Mouse (Mus musculus) CD4-positive, CD25-positive, alpha-beta regulatory T cell (primary cell): Measurements from ENCODE around the gene Cap1. TPM values are rescaled to one million over a fixed set of nuclear protein-coding genes. Genes with fewer than 3 reads are reported as not detected.

ENCODE experiments used
- polyA plus RNA-seq: library from polyadenylated mRNA; unstranded; fragments of 100-300 nt; shearing (Covaris generic); gene quantifications from one replicate; pipeline ENCODE4 v1.2.1, GENCODE M21; 2017

Gene Cap1
- 132 TPM for polyA plus RNA-seq

DNA sequence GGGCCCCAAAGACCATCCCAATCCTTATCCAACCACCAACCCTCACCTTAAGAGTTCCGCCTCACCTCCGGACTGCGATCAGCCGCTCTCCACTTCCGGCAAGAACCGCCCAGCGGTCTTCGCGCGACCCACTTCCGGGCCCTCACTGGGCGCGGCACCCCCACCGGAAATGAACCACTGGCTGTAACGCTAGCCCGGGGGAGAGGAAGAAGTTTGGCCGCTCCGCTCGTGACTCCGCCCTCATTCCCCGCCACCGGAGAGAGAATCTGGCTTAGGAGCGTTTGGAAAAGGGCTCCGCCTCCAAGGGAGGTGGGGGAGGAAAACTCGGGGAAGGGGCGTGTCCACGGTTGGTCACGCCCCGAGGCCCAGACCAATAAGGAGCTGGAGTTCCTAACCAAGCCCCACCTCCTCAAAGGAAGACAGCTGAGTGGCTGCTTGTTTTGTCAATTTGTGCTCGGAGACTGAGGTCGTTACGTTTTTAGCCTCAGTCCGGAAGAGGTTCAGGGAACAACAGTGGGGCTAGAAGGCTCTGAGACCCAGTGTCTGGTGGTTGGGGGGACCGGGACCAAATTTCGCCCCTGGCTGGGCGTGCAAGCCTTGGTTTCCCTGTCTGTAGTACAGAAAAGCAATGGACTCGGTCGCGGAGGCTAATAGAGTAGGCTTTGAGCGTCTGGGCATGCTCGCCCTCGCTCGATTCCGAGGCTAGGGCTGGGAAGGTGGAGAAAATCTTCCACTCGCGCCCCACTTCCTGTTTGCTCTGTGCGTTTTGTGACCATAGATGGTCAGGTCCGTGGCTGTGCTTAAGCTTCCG is at the start of gene Cap1:
Gene Cap1, minus strand, starts transcription at position 289 of the 811 bp plus-strand sequence.

DNA sequence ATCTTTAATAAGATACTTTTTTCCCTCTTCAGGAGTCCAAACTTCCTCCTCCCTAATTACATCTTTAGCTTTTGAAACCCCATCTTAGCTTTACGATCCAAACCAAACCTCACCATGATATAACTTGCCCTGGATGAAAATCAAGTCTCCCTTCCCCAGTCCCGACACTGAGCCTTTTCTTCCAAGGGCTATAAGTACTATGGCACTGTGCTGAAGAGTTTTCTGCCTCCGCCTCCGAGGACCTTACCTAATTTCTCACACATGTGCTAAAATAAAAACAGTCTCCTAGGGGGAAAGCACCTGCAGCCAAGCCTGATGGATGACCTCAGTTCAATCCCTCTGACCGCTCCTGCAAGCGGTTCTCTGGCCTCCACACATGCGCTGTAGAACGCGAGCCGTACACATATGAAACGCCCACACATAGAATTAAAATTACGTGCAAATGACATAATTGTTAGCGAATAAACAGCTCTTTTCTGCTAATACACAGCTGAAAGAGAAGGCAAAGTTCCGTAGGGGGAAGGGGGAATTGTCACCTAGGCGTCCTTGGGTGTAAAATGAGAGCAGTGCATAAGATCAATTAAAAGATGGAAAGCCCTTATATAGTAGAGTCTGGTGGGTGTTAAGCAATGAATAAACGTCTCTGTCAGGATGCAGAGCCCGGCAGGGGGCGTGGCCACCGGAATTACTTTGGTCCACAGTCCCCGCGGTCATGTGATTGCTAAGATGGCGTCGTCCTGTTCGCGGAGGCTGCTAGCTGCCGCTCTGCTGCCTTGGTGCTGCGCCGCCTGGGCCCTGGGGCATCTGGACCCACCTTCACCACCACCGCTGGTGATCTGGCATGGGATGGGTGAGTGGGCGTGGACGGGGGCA is 50.1 kb downstream of the Cap1 start, which contains the start of gene Ppt1:
Gene Ppt1, plus strand, starts transcription at position 713 of the 873 bp plus-strand sequence.

Other genes with a start within 250 kb of the Cap1 start
- not detected for gene 9530002B09Rik, start 196.8 kb downstream of the Cap1 start, polyA plus RNA-seq
- gene Ppt1, start 49.8 kb downstream of the Cap1 start, polyA plus RNA-seq = 94.3 TPM
- 3.9 TPM for gene Mfsd2a, start 75.1 kb upstream of the Cap1 start, polyA plus RNA-seq
- 0.05 TPM for gene Mycl, start 109.6 kb upstream of the Cap1 start, polyA plus RNA-seq
- 22.5 TPM for gene Trit1, start 130.5 kb upstream of the Cap1 start, polyA plus RNA-seq
- gene Bmp8b, start 219.1 kb upstream of the Cap1 start, polyA plus RNA-seq = 0.18 TPM
- not detected for gene Oxct2b, start 230.2 kb upstream of the Cap1 start, polyA plus RNA-seq